Mouse (Mus musculus) left cerebral cortex, postnatal 36 days (tissue): ENCODE results near the gene Krr1. TPM values are rescaled to one million over a fixed set of nuclear protein-coding genes. Genes with fewer than 3 reads are reported as not detected.

Source experiments
- DNase-seq, 2 experiments: peaks; one replicate each; pipeline ENCODE4 v3.0.0; 2021 to 2022; ENCODE audit warnings: low spot score in 2 of 2, mixed read lengths in 1 of 2
- intact Hi-C: fragments of 180-260 bp; cut with DNase I; formaldehyde crosslinking; loops from one replicate; pipeline ENCODE4 v1.15.1; 2025
- total RNA-seq, 2 experiments: library from RNA; stranded (reverse); gene quantifications; 2 replicates each; pipeline ENCODE4 v1.2.3; 2021

The Krr1 gene
- 10 to 100 TPM; 35.3 to 38.8 TPM for total RNA-seq

DNA sequence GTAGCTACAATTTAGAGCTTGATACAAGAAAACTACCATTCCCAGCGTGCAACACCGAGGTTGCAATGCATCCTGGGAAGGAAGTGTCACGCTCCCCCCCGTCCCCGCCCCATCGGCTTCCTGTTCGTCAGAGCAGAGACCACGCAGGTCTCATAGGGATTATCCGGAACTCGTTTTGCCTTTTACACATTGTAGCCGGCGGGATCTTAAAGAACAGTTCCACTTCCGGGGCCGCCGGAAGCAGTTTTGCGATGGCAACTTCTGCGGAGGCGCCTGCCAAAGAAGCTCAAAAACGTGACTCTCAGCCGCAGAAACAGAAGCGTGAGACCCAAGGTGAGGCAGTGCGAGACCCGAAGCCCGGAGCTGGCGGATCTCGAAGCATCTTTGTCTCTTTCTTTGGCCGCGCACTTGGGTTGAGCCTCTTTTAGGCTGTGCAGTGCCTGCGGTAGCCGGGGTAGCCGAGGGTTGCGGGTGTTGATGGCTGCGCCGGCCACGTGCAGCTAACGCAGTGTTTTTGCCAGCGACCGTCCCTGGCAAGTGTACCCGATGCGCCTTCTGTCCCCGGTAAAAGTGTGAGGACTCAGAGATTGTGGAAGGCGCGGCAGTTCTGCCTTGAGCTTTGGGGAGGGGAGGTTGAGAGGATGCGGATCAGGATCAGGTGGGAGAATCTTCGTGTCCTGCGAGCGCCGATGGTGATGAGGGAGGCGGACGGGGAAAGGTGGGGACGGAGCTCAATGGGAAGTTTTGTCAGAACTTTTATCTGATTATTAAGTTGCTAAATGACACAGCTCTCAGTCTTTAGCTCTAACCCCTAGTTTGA, at the start of gene Krr1:
Gene Krr1 (plus strand): TSS at position 123 of the 820 bp plus-strand sequence.
- DNase-seq, result peak; percentile 87 to 89
- intact Hi-C loops, result loop anchor here (5.0 kb wide), 1 partner anchor 675 kb away; the partner anchor contains the start of gene Bbs10

DNA sequence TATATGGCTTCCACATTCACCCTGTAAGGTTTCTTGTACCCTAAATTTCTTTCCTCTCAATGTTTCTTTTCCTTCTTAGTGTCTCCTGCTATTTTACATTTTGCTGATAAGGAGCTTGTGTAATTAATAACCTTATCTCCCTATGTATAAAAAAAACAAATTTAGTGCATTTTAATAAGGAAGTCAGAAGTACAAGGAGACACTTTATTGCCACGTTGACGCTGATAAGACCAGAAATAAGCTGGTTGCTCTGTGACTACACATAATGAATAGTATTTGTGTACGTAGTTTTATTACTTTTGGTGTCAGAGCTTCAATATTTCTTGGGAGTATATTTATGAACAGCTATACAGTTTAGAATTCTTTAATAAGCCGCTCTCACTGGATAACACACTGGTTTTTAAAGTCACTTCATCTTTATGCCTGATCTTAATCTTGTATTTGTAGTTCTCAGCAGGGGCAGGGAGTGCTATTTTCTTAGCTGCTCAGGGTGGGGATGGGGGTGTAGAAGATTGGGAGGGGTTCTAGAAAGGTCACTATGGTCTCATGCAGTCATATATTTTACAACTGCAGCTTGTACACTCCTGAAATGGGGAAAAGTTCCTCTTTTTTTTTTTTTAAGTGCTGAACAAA, 48.8 kb upstream of the Krr1 start:
- no peak for DNase-seq
- intact Hi-C loops, result loop anchor here (1.0 kb wide), 1 partner anchor 420 kb away; no protein-coding TSS in a partner anchor

DNA sequence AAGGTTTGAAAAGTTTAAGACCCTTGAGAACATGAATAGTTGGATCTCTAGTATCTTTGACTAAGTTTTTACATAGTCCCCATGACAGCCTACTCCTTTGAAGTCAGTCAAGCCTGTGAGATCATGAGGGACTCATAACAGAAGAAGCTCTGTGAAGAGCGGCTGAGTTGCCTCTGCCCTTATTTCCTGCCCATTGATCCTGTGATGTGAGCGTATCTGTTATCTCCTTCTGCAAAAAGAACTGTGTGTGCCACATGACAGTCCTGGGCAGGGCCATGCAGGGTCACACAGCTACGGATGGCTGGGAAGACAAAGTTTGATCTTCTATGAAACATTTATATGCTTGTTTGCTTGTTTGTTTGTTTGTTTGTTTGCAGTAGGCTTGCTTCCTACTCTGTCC, 48.3 kb upstream of the Krr1 start:
- intact Hi-C loops, result loop anchor here (1.0 kb wide), 1 partner anchor 421 kb away; no protein-coding TSS in a partner anchor
- DNase-seq, result no peak

DNA sequence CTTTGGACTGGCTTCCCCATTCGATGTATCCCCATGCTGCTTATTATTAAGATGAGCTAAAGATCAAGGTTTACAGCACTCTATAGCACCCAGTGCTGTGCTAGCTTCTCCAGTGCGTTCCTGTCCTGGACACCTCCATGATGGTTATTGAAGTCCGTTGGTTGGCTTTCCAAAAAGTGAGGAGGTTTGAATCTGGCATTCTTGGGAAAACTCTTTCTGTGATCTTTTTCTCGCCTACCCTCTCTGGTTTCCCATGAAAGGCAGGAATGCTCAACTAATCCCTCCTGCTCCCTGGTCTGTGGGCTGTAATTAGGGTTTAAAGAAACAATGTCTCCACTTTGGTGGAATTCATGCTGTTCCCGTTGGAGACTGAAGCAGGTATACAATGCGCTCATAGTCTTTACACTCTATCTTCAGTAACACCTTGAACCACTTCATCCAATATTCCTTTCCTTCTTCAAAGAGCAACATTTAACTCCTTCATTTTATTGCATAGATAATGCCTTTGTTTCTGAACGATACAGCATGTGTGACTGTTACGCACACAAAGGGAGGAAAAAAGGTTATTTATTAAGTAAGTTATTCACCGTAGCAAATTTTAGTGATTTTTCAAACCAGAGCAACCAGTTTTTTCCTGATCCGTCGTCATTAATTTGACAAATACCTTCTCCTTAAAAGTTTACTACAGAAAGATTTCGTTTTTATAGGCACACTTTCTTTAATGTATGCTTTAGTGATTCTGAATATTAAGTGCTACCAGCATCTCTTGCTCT, 47.6 kb upstream of the Krr1 start:
- intact Hi-C loops, result loop anchor here (1.0 kb wide), 2 partner anchors 419 to 422 kb away; partner anchors contain the start of gene Phlda1
- no peak for DNase-seq

DNA sequence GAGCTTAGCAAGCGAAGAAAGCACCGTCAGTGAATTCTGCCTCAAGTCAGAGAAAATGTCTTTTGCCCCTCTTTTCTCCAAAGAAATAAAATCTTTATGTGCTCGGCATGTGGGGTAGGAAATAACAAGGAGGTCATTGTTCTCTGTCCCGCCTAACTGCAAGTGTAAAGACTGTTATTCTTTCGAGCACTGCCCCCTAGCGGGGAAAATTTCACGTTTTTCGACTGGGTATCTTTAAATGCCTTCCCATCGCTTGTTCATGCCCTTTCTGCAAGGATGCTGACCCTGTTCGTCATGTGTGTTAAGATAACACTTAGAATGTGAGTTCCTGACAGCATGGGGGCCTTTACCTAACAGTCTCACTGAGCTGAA, 47.0 kb upstream of the Krr1 start:
- DNase-seq, result peak; percentile 78 to 86
- intact Hi-C loops, result loop anchor here (1.0 kb wide), 1 partner anchor 419 kb away; the partner anchor contains the start of gene Phlda1

DNA sequence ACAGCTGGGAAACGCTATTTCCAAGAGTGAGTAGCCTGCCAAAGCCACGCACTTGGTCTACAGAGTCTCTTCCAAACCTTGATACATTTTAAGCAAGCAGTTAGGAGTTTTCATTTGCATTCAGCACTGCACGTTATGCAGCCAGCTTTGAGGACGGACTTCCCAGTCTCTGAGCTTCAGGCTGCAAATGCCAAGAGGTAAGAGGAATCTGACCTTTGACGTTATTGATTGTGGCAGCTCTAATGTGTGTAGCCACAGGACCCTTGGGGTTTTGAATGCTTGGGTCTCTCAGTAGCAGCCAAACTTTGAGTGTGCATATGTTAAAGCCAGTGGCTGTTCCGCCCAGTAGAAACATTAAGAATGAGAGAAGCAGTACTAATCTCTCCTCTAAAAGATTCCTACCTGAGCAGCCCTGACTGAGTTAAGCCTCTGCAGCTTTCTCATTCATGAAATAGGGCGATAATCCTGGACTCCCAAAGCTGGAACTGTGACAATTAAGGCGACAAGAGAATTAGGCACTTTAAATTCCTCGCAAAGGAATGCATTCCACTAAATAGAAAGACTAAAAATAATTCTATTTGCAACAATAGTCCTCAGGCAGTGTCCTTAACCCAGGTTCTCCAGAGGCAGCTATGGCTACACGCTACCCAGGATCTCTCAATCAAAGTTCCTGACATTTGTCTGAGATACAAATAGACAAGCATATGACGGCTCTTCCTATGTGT, 39.7 kb upstream of the Krr1 start:
- intact Hi-C loops, result no loop called here
- DNase-seq, result no peak

DNA sequence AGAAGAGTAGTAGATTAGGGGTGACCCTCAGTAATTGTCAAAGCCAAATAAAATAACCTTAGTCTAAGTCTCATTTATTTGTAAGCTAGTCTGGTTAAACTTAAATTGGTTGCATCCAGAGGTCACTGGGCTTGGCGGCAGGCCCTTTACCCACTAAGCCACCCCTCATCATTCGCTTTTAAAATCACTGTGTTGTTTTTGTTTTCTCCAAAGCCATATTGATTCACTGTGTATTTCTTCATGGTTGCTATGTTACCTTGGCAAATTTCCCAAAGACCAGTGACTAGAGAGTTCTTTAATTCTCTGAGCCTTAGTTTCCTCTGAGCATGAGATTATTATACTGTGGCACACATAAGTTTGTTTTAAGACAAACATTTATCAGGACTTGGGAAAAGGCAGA, 37.3 kb upstream of the Krr1 start:
- no peak for DNase-seq

DNA sequence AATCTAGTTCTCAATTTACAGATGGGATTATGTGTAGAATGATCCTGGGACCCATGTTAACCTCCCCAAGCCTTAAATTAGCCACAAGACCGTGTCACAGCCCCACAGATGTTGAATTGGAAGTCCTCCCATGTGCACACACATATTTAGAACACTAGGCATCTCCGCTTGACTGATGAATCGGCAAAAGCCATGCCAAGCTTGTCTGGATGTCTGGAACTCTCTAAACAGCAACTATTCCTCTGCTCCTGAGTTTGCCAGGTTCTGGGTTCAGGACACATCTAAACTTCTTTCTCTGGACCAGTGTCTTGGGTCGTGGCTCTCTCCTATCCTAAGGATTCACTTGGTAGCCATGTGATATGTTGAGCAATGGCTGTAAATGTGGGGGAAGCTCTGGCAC, 36.4 kb upstream of the Krr1 start:
- intact Hi-C loops, result no loop called here
- no peak for DNase-seq

More for the DNA sequence above, 37.3 kb upstream of the Krr1 start:
- intact Hi-C loops, result no loop called here

DNA sequence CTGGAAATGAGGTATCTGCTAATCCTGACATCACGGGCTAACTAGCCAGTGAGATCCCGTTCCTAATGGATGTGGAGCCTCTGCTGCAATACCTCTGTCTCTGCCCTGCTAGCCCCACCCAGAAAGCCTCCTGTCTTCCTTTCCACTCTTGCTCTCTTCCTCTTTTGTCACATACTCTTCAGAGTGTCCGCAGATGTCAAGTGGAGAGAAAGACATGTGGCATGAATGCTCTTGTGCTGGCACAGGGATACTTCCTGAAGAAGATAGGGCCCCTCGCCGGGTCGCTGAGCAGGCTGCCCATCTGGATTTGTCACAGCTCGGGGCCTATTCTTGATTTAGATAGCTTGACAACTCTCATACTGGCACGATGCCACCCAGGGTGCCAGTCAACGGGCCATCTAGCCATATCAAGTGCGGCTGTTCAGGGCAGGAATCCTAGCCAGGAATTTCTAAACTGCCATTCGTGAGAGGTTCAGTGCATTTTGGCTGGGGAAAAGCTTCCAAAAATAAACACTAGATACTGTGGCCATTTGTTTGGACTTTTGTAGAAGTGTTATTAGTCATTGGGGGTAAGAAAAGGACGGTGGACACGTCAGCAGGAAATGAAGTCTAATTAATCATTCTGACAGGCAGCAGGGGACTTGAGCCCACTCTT, 35.8 kb upstream of the Krr1 start:
- intact Hi-C loops, result no loop called here
- DNase-seq, result no peak

DNA sequence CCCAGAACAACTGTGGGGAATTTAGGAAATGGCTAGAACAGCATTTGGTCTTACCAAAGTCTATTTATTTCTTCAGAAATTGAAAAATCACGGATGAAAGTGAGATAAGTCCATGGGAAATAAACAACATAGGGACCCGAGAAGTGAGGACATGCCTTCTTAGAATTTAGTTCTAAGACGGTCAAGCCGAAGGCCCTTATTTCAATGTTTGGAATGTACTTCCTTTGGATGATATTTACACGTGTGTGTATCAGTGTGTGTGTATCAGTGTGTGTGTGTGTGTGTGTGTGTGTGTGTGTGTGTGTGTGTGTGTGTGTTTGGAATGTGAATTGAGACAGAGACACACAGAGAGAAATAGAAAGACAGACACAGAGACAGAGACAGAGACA, 35.3 kb upstream of the Krr1 start:
- DNase-seq, result no peak
- intact Hi-C loops, result no loop called here

DNA sequence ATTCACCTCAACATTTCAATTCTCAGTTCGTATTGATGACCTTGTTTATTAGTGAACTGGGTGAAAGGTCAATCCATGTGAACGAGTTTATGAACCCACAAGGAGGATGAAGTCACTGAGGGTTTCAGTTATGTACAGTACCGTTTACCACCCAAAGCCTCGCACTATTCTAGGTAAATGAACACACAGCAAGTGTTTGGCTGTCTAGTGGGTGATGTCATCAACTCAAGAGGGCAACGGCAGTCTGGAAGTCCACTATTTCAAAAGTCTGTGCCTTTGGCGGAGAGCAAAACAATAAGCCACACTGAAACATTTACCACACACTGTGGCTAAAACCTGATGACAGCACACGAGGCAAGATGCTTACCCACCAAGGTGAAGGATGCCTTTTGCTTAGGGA, 29.4 kb upstream of the Krr1 start:
- no peak for DNase-seq
- intact Hi-C loops, result no loop called here

DNA sequence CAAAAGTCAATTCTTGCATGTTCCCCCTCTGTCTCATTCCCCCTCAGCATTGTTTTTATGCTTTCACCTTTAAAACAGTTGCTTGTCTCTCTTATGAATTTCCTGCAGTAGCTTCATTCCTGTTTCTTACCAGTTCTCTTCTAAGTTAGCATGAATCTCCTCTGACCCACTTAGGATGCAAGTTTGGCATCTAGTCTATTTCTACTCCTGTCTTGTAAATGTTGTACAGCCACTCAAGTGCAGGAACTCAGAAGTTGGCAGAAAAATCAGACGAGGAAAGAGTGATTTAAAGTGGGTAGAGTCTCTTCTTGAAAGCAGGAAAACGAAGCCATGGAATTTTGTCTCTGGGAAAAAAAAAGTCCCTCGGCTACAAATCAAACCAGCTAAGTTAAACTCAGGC, 26.9 kb upstream of the Krr1 start:
- intact Hi-C loops, result no loop called here
- DNase-seq, result no peak

DNA sequence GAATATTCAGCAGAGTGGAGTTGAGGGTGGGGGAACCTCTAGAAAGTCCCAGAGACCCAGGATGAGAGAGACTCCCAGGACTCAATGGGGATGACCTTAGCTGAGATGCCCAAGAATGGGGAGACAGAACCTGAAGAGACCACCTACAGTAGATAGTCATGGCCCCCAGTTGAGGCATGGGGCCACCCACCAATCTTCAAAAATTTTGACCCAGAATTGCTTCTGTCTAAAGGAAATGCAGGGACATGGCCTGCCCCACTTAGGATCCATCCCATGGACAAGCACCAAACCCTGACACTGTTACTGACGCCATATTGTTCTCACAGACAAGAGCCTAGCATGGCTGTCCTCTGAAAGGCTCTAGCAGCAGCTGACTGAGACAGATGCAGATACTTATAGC, 24.4 kb upstream of the Krr1 start:
- no peak for DNase-seq
- intact Hi-C loops, result no loop called here

DNA sequence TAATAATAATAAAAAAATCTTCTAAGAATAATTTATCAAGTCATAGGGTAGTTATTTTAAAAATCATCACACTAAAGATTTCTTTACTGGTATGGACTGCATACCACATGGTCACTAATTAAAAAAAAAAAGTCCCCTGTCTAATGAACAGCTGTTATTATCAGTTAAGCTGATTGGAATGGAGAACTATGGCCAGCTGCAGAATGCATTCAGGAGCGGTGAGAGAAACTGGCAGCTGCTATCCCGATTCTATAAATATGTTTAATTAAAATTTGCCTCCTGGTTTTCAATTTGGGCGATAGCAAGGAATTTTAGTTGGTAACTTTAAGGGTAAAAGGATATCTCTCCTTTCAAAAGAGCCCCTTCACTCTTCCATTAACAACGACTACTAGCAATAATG, 23.5 kb upstream of the Krr1 start:
- intact Hi-C loops, result no loop called here
- DNase-seq, result no peak

DNA sequence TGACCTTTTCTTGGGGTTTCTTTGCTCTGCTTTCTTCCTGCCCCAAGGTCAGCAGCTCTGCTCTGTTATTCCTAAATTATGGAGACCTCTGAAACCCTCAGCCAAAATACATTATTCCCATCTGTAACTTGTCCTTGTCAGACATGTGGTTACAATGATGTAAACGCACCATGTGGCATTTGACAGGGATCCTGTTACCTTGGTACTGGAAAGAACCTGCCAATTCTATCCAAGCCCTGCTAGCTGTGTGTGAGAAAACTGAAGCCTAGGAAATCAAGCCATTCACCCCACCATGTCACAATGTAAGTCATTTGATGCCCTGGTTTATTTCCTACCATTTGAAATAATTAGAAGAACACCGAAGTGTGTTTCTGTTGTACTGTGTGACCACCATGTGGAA, 16.6 kb upstream of the Krr1 start:
- DNase-seq, result no peak
- intact Hi-C loops, result loop anchor here (10.0 kb wide), 2 partner anchors 651 to 831 kb away; no protein-coding TSS in a partner anchor

DNA sequence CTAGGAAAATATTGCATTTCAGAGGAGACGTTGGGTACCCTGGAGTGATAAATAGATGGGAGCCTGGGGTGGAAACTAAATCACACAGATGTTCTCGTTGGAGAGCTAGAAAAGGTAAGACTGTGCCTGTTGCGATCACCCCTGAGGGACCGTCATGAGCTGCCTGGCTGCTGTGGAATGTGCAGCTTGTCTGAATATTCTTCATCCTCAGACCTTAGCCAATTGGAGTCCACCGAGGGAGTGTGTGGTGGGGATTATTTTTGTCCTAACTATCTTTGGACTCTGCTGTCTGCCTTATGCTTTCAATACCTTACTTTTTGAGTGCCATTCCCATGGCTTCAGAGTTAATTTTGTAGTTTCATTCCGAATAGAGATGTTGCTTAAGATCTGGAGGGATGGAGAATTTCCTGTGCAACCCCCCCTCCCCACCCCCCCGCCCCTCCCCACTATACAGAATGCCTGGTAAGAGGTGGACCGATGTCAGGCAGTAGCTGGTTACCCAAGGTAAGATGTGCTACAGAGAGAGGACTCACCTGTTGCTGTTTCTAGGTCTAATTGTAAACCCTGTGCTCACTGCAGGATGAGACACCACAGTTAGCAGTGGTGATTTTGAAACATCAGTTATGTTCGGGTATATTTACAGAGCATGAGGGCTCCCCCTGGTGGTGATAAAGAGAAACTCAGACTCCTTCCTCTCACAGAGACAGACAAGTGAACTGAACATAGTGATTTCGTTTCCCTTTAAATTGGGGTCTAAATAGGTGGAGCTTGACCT, 15.0 kb upstream of the Krr1 start:
- intact Hi-C loops, result loop anchor here (1.0 to 10.0 kb wide), 3 partner anchors 451 to 833 kb away; partner anchors contain the start of gene Phlda1
- DNase-seq, result peak; percentile 43 to 59

DNA sequence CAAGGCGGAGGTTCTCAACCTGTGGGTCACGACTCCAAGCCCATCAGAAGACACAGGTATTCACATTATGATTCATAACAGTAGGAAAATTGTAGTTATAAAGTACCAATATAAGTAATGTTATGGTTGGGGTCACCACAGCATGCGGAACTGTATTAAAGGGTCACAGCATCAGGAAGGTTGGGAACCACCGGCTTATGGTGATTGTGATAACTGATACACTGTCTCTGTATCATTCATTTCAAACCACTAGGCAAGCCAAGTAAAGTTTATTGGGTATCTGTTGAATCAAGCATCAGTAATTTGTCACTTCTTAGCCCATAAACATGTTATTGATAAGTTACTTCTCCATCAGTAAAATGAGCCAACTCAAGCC, 14.4 kb upstream of the Krr1 start:
- intact Hi-C loops, result loop anchor here (10.0 kb wide), 2 partner anchors 653 to 833 kb away; no protein-coding TSS in a partner anchor
- no peak for DNase-seq

DNA sequence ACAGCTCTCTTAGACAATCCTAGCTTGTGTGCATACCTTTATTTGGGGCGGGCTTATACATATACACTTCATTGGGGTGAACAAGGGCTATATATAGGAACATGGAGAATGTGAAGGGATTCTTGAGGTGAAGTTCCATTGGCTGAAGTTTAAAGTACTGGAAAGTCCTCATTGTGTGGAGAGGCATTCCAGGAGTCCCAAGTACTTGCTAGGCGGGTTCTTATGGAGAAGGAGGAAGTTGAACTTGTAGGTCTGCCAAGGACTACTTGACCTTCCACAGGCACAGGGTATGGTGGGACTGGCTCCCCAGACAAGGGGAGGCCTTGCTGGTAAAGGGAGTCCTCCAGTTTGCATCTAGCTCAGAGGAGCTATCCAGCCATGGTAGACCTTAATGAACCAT, 13.1 kb upstream of the Krr1 start:
- no peak for DNase-seq
- intact Hi-C loops, result loop anchor here (10.0 kb wide), 2 partner anchors 655 to 835 kb away; no protein-coding TSS in a partner anchor
